Mouse (Mus musculus) retina, embryonic 14.5 days (tissue): ENCODE results near the gene AA986860.
A peak's percentile ranks its signal among the peaks of the same experiment; 100 is the strongest.

Experiments
- DNase-seq: peaks from one replicate; pipeline ENCODE4 v3.0.0-alpha.2; 2015; ENCODE audit warnings: low spot score

The AA986860 gene

GRCm38 (mm10) chr1:130775691-130776331, 44.0 kb downstream of the AA986860 start:
- no peak for DNase-seq

GRCm38 (mm10) chr1:130776645-130777044, 44.9 kb downstream of the AA986860 start:
- DNase-seq, result no peak

GRCm38 (mm10) chr1:130779867-130780266, 48.1 kb downstream of the AA986860 start:
- no peak for DNase-seq

- peak; percentile 32 for DNase-seq
These were observed 52.3 kb downstream of the AA986860 start for GRCm38 (mm10) chr1:130784054-130784453.

- DNase-seq, result no peak
These were observed 55.2 kb downstream of the AA986860 start for GRCm38 (mm10) chr1:130787001-130787400.

- no peak for DNase-seq
These were observed 58.0 kb downstream of the AA986860 start for GRCm38 (mm10) chr1:130789512-130790451.
